Mouse (Mus musculus) adrenal gland, postnatal 14 days (tissue): ENCODE results near the gene Maml3. TPM values are rescaled to one million over a fixed set of nuclear protein-coding genes. Genes with fewer than 3 reads are reported as not detected.
A peak's percentile ranks its signal among the peaks of the same experiment; 100 is the strongest.

ENCODE experiments used
- DNase-seq: peaks from one replicate; pipeline ENCODE4 v3.0.0; 2021; ENCODE audit warnings: mixed read lengths
- long read RNA-seq, 2 experiments: library from polyadenylated mRNA; stranded (forward); transcript quantifications; one replicate each; pipeline ENCODE4 v2.0.0; 2021
- total RNA-seq: library from RNA; stranded (reverse); gene quantifications from 2 replicates; pipeline ENCODE4 v1.2.3, GENCODE M21; 2021

Maml3 gene
- total RNA-seq = 8.8 and 10.2 TPM in 2 replicates
- long read RNA-seq, experiment 1, partial matches to known transcripts = 0 of 5 reads
- long read RNA-seq, experiment 1, other reads (novel, unspliced or antisense) = 5 of 5 reads
- long read RNA-seq, experiment 2, partial matches to known transcripts = 2 of 2 reads
- long read RNA-seq, experiment 2, other reads (novel, unspliced or antisense) = 0 of 2 reads

DNA sequence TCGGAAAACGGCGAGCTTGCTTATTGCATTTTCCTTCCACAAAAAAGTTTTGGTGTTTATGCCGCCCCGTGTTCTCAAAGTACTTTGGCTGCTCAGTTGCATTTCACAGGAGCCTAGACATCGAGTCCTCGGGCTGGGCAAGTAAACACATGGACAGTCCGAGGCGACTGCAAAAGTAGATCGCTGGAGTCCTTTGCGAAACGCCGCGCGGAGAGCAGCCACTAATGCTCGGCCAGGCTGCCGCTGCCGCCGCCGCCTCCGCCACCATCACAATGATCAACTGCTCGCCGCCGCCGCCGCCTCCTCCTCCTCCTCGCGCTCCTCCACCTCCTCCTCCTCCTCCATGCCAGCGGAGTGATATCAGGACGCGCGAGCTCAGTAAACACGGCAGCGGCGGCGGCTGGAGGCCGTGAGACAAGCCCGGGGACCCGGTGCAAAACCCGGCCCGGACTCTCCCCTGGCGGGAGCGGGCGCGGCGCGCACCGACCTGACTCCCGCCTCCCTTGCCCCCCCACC lies at the start of gene Maml3:
Gene Maml3 (minus strand): TSS at position 441 of the 516 bp plus-strand sequence.
- DNase-seq = peak; percentile 97

- no peak for DNase-seq
Measured at GRCm38 (mm10) chr3:52151155-52151554, 46.3 kb upstream of the Maml3 start.

DNA sequence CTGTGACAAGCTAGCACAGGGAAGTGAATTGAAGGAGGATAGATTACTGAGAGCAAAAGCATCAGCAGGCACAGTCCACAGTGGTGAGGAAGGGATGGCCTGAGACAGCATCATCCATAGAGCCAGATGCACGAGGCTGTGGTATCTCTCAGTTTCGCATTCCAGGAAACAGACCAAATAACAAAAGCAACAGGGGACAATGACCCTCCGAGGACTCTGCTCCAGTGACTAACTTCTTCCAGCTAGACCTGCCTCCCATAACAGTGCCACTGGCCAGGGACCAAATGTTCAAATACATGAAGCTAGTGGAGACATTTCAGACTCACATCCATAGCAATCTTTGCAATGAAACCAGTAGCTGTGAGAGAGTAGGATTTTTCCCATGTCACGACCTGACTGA lies 43.4 kb upstream of the Maml3 start:
- no peak for DNase-seq

DNA sequence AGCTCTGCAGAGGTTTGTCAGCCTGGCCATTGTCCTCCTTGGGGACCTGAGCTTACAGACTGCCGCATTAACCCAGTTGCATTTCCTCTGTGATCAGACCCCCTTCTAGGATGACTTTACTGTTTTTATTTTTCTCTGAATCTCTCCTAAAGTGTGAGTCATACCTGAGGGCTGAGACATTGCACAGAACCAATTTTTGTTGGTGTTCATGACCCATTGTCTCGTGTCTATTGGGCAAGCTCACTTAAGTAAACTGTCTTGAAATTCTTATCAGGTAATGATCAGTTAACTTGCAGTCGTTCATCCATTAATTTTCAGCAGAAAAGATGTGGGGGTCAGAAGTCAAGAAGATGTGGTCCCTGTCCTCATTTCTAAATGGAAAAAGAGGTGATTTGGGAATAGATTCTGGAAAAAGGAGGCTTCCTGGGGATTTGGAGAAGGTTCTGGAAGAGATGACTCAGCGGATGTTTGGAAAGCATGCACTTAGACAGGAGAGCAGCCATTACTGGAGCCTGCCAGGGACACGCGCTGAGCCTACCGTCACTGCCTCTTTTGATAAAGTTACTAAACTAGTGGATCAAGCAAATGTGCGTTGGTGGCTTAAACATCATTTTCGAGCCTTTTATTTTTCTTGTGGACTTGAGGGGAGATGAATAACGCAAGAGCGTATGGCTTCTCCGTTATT lies 40.0 kb upstream of the Maml3 start:
- no peak for DNase-seq

DNA sequence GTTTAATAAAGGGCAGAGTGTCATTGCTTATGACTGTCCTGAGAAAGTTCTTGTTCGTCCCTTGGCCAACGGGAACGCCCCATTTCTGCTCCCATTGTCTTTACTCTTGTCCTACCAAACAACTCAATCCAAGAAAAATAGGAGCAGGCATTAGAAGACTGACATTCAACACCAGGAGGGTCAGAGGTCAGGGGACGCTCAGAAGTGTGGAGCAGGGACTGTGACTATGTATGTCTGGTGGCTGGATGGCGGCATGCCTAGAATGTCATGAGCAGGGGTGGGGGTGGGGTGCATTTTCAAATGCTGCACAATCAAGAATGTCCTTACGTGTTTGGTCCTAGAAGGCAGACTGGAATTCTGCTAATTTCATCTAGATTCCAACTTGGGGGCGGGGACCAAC lies 38.1 kb upstream of the Maml3 start:
- DNase-seq = no peak

DNA sequence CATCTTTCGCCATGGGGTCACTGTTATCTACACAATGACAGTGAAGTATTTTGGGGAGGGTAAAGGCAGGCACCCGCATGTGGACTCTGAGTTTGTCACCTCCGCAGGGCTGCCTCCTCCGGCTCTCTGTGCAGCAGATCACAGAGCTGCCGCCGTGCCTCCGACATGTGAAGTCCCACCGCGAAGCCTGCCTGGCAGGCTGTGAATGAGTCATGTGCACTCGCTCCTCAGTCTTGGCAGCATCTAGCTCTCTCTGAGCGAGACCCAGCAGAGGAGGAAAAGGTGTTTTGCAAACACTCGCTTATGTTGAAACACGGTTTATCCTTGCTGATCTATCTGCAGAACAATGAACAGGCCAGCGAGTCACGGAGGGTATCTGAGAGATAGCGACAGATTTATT lies 35.3 kb upstream of the Maml3 start:
- peak; percentile 84 for DNase-seq

DNA sequence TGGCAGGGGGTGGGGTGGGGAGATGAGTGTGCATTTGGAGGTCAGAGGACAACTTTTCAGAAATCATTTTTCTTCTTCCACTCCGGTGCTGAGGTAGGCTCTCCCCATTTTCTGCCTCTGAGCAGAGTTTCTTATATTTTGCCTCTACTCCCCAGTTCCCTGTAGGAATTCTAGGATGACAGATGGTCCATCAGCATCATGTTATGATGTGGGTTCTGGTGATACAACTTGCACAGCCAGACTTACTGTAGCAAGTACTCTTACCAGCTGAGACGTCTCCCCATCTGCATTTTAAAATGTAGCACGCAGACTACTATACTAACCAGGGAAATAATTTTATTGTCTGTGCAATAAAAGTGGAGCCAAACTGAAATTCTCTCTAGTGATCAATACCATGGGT lies 20.5 kb upstream of the Maml3 start:
- no peak for DNase-seq

DNA sequence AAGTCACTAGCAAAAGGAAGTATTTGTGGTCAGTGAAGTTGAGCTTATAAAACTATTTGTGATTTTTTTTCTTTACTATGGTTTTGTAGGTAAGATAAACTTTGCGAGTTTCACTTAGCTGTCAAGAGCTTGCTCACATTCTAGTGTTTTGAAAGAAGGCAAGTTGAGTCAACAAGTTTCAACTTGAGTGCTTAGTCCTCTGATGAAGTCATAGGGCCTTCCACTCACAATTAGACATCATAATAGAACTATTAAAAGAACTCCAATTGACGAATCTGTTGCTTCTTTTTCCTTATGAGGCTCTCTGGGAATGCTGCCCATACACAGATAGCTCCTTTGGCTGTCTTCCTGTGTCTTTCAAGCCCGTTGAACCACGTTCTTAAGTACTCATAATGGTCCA lies 16.0 kb upstream of the Maml3 start:
- DNase-seq = no peak

DNA sequence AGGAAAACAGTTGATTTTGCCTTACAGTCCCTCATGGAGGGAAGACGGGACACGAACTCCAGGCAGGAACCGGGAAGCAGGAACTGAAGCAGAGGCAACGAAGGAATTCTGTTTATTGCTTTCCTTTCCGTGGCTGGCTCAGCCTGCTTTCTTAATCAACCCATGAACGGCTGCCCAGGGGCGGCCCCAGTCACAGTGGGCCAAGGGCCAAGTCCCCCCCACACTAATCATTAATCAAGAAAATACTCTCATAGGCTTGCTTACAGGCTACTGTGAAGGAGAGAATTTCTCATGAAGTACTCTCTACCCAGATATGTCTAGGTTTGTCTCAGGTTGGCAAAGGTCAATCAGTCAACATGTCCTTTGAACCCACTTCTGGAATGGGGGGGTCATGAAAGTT lies 14.3 kb upstream of the Maml3 start:
- no peak for DNase-seq

DNA sequence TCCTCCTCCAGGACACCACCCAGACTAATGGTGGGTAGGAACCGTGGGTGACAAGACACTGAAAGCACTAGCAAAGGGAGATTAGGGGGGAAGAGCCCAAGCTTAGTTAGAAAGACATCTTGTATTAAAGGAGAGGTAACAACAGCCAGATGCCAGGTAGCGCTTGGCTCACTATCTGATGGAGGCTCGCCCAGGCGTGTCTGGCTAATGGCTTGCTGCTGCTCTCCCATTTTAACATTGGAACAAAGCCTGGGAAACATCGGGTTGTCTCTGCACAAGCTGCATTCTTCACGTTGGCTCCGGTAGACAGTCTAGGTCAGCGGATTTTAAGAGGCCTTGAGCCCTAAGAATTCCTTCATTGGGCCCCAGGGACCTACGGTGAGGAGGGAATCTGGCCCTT lies 10.5 kb upstream of the Maml3 start:
- peak; percentile 9 for DNase-seq

DNA sequence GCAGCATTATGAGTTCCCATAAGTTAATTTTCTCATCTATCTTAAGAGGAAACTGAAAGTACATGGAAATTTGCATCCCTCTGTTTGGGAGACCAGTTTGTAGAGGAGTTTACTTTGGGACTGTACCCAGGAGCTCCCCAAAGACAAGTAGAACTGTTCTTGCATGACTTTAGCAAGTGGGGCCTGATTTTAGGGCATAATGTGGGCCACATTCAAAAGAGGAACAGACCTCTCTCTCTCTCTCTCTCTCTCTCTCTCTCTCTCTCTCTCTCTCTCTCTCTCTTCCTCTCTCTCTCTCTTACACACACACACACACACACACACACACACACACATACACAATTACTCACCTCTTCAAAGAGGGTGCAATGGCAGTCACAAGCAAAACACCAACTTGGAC lies 3.2 kb upstream of the Maml3 start:
- no peak for DNase-seq

DNA sequence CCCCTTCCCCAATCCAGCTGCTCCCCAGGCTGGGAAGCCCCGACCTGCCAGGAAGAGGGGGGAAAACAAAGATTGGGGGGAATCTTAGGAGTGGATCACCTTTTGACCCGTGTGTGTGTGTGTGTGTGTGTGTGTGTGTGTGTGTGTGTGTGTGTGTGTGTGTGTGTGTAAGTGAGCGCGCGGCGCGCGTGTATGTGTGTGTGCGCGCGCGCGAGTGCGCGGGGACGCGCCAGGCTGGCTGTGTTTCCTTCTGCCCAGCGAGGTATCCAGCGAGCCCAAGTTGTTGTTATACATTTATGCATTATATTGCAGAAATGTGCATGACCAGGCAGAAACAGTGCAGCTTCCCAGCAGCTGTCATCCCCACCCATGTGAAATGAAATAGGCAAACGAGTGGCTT lies 280 bp upstream of the Maml3 start:
- DNase-seq = no peak

- no peak for DNase-seq
Measured at GRCm38 (mm10) chr3:52104208-52104607, 668 bp downstream of the Maml3 start.

- peak; percentile 72 for DNase-seq
Measured at GRCm38 (mm10) chr3:52103531-52104181, 1.2 kb downstream of the Maml3 start.

DNA sequence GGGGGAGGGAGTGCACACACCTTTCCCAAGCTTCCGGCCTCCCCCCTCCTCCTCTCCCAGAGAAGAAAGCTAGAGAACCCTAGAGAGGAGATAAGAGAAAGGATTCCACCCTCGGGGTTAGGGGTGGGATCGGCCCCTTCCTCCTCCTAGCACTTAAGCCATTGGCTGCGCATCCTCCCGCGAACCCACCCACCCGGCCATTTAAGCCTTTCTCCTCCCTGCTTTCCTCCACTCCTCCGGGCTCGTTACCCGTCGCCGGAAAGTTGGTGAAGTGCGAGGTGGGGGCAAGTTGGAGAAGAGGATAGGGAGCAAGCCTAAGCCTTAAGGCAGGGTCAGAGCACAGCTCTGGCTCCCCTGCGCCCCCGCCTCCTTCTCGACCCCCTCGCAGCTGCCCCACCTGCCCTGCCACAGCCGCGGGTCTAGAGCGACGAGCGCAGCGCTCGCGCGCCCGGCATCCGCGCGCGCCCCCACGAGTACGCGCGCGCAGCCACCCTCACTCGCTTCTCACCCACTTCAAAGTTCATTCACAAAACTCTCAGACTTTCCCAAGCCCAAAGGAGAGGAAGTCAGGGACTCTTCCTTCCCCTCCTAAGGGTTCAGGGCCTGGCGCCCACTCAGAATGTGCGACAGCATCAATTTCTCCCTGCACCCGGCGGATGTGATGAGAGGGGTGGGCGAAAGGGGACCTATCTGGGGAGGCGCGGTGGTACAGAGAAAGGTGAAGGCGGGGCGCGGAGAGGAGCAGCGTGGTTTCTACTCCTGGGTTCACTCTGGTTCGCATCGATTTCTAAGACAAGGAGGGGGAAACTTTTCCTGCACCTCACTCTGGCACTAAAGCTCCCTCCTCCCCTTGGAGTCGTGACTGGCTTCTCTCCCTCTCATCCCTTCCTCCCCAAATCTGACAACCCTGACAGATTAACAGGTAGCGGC lies 2.0 kb downstream of the Maml3 start:
- DNase-seq = peak; percentile 86

GRCm38 (mm10) chr3:52101977-52102600 lies 2.8 kb downstream of the Maml3 start:
- DNase-seq = peak; percentile 97

DNA sequence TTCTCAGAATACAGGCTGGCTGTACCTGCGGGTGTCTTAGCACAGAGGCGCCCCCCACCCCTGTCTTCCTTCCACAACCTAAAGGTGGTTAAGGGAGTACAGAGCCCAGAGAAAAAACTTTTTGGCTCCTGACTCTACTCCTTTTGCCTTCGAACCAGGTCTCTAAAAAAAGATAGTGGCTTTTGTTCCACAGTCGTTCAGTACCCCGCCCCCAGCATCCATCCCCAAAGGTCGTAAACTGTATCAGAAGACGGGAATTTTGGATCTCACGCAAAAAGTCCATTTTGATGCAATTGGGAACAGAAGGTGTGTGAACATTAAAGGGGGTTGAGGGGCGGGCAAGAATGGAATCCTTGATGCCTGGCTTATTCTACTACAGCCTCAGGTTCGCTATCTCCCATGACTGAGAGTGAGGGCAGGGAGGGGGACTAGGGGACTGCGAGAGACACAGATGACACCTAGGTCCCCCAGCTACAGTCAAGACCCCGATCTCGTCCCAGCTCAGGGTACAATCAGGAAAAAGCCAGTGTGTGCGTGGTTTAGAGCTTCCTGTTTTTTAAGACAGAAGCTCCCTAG lies 3.4 kb downstream of the Maml3 start:
- DNase-seq = no peak

- no peak for DNase-seq
Measured at GRCm38 (mm10) chr3:52100926-52101325, 4.0 kb downstream of the Maml3 start.

DNA sequence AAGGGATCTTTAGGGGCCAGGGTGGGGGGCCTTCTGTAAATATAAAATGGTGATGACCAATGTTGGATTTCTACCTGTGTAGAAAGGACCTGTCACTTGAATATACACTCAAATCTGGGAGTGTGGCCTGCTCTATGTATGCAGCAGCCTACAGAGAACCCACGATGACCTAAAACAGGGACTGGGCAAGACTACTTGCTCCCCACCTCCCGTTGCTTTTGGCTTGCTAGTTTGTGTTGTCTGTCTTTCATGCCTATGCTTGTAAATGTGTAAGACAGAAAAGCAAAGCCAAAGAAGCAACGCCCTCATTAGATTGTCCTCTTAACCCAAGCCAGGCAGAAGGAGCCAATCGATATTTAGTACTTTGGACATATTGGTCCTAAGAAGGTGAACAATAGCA lies 4.6 kb downstream of the Maml3 start:
- DNase-seq = no peak

GRCm38 (mm10) chr3:52099286-52099685 lies 5.6 kb downstream of the Maml3 start:
- no peak for DNase-seq

- DNase-seq = no peak
Measured at GRCm38 (mm10) chr3:52091261-52091797, 13.5 kb downstream of the Maml3 start.
